ENCODE assay signal across 9 mouse cellular contexts in genomic region chr6:145125591-145126113, GRCm38 (mm10). TPM values are rescaled to one million over a fixed set of nuclear protein-coding genes. Genes with fewer than 3 reads are reported as not detected.
DNase-seq lines count a peak whose midpoint lies in the region; ATAC-seq and TF ChIP-seq lines count a peak whose summit lies in the region.
"Had no signal": no experiment of that assay in that cellular context is flagged by ENCODE, and none has a peak within 500 bp of the region (broad histone marks: within the 10 kb centered on the region; RNA-seq: fewer than 3 reads in every experiment).

No protein-coding gene starts in this region.

- peaks cover 24% of the 10 kb centered on the region for H3K4me1 ChIP-seq in forebrain, embryonic 10.5 days
- peaks cover 20% of the 10 kb centered on the region for H3K4me1 ChIP-seq in forebrain, embryonic 12.5 days
- H3K4me1 ChIP-seq in thymus, adult 2 months (replicated peaks; ENCODE audit: control insufficient read depth, insufficient read depth, low read length), result peaks cover 19% of the 10 kb centered on the region
- no peaks in the 10 kb centered on the region for H3K4me1 ChIP-seq in midbrain, embryonic 16.5 days (ENCODE audit: control insufficient read depth, insufficient read depth, low read length)

- H3K36me3 ChIP-seq in forebrain, embryonic 10.5 days (replicated peaks), result no peaks in the 10 kb centered on the region
- no peaks in the 10 kb centered on the region for H3K36me3 ChIP-seq in forebrain, embryonic 12.5 days (replicated peaks)
- H3K36me3 ChIP-seq in thymus, adult 2 months (ENCODE audit: control insufficient read depth, insufficient read depth, low read length), result no peaks in the 10 kb centered on the region; the same call in 1 of the 2 replicates
- H3K36me3 ChIP-seq in midbrain, embryonic 16.5 days (ENCODE audit: control insufficient read depth, insufficient read depth, low read length), result no peaks in the 10 kb centered on the region

- H3K4me3 ChIP-seq in forebrain, embryonic 10.5 days, result no peak overlapping the region
- H3K4me3 ChIP-seq in forebrain, embryonic 12.5 days (replicated peaks), result no peak overlapping the region
- no peak overlapping the region for H3K4me3 ChIP-seq in thymus, adult 2 months (ENCODE audit: control insufficient read depth, insufficient read depth, low read length)
- no peak overlapping the region for H3K4me3 ChIP-seq in midbrain, embryonic 16.5 days (ENCODE audit: low read depth, low read length)

- H3K9ac ChIP-seq in forebrain, embryonic 12.5 days, result no peak overlapping the region
- no peak overlapping the region for H3K9ac ChIP-seq in midbrain, embryonic 16.5 days (ENCODE audit: low read depth, low read length)

- 81% methylated on average over 7 of the region's 7 CpGs for WGBS in forebrain, embryonic 10.5 days
- WGBS in forebrain, embryonic 12.5 days, result 73% methylated on average over 7 of the region's 7 CpGs
- WGBS in thymus, adult 2 months, result 77% methylated on average over 7 of the region's 7 CpGs
- WGBS in midbrain, embryonic 16.5 days, result 53% methylated on average over 7 of the region's 7 CpGs

- no peak for DNase-seq in forebrain, embryonic 10.5 days (ENCODE audit: extremely low spot score, low spot score)
- no peak for DNase-seq in thymus, adult 2 months
- DNase-seq in thymus, postnatal 25 days, result no peak
- DNase-seq in heart, postnatal 10 days, result peak; percentile 71 to 76
- DNase-seq in left cerebral cortex, postnatal 36 days (ENCODE audit: low spot score in 2 of 2), result no peak
- no peak for DNase-seq in embryo, embryonic 10.5 days (ENCODE audit: low spot score)
- DNase-seq: retina, postnatal 1 day had no signal

- peak overlapping the region; percentile 33; the same call in 1 of the 2 replicates for H3K27ac ChIP-seq in forebrain, embryonic 10.5 days
- no peak overlapping the region for H3K27ac ChIP-seq in forebrain, embryonic 12.5 days
- H3K27ac ChIP-seq in thymus, adult 2 months (ENCODE audit: control insufficient read depth, insufficient read depth, low read length), result peak overlapping the region; percentile 27
- H3K27ac ChIP-seq in midbrain, embryonic 16.5 days (ENCODE audit: low read length), result peak overlapping the region; percentile 37; the same call in 1 of the 2 replicates

- no peak for TF ChIP-seq CTCF in thymus, adult 2 months (IDR thresholded peaks at IDR 0.05; ENCODE audit: borderline replicate concordance, control insufficient read depth, extremely low read depth, insufficient read depth, low read length, poor library complexity)

- TF ChIP-seq POLR2A in thymus, adult 2 months (IDR thresholded peaks at IDR 0.05; ENCODE audit: control insufficient read depth, extremely low read depth, insufficient read depth, low read length, poor library complexity), result no peak

- peaks cover 7% of the 10 kb centered on the region; the same call in 1 of the 2 replicates for H3K9me3 ChIP-seq in forebrain, embryonic 10.5 days
- H3K9me3 ChIP-seq in forebrain, embryonic 12.5 days, result 0 out of 2 replicates have a peak, but pooled peaks cover 6% of the 10 kb centered on the region
- no peaks in the 10 kb centered on the region for H3K9me3 ChIP-seq in midbrain, embryonic 16.5 days (replicated peaks; ENCODE audit: control insufficient read depth, low read length, poor library complexity, severe bottlenecking)

- peaks cover 14% of the 10 kb centered on the region; the same call in 1 of the 2 replicates for H3K27me3 ChIP-seq in forebrain, embryonic 10.5 days (ENCODE audit: poor library complexity, severe bottlenecking)
- H3K27me3 ChIP-seq in forebrain, embryonic 12.5 days, result 0 out of 2 replicates have a peak, but pooled peaks cover 8% of the 10 kb centered on the region
- no peaks in the 10 kb centered on the region for H3K27me3 ChIP-seq in thymus, adult 2 months (ENCODE audit: control insufficient read depth, insufficient read depth, low read length)
- H3K27me3 ChIP-seq in midbrain, embryonic 16.5 days (ENCODE audit: control insufficient read depth, insufficient read depth, low read depth, low read length), result no peaks in the 10 kb centered on the region

- intact Hi-C loops in heart, postnatal 10 days (cut with DNase I), result no loop called here
- intact Hi-C loops in left cerebral cortex, postnatal 36 days (cut with DNase I), result no loop called here

- no peak overlapping the region for H3K4me2 ChIP-seq in forebrain, embryonic 12.5 days
- H3K4me2 ChIP-seq in midbrain, embryonic 16.5 days (ENCODE audit: low read length), result no peak overlapping the region

- no peak for ATAC-seq in forebrain, embryonic 12.5 days (ENCODE audit: low FRiP score)
- no peak for ATAC-seq in midbrain, embryonic 16.5 days

RNA-seq across cellular contexts. Expression of gene Lrmp, which starts 10.2 kb away (rescaled TPM):
- 1.8 and 1.9 TPM in 2 replicates for polyA plus RNA-seq in forebrain, embryonic 10.5 days (2016; fragmentation: Nextera tagmentation; extraction: Ambion mirVana)
- 0.88 and 1.0 TPM in 2 replicates for polyA plus RNA-seq in forebrain, embryonic 12.5 days (2016; fragmentation: Nextera tagmentation; extraction: Ambion mirVana)
- polyA plus RNA-seq in thymus, adult 2 months (2012; rRNA removed), result 261 and 279 TPM in 2 replicates
- 1 to 10 TPM; 1.7 to 2.1 TPM for total RNA-seq in heart, postnatal 10 days (2021)
- polyA plus RNA-seq in midbrain, embryonic 16.5 days (2015; fragmentation: Nextera tagmentation; extraction: Ambion mirVana), result 0.61 and 0.75 TPM in 2 replicates
- 1 to 10 TPM; 2.0 to 4.3 TPM for total RNA-seq in left cerebral cortex, postnatal 36 days (2021)

RNA-seq across cellular contexts. Expression of gene Bcat1, which starts 49.7 kb away (rescaled TPM):
- polyA plus RNA-seq in forebrain, embryonic 10.5 days (2016; fragmentation: Nextera tagmentation; extraction: Ambion mirVana), result 135 and 145 TPM in 2 replicates
- 98.9 and 105 TPM in 2 replicates for polyA plus RNA-seq in forebrain, embryonic 12.5 days (2016; fragmentation: Nextera tagmentation; extraction: Ambion mirVana)
- polyA plus RNA-seq in thymus, adult 2 months (2012; rRNA removed), result 1.9 and 3.1 TPM in 2 replicates
- 1 to 10 TPM; 3.0 to 4.0 TPM for total RNA-seq in heart, postnatal 10 days (2021)
- polyA plus RNA-seq in midbrain, embryonic 16.5 days (2015; fragmentation: Nextera tagmentation; extraction: Ambion mirVana), result 104 and 106 TPM in 2 replicates
- 10 to 100 TPM; 81.0 to 83.1 TPM for total RNA-seq in left cerebral cortex, postnatal 36 days (2021)

Comparison
In these comparisons a context has a peak if more than half of its experiments do, and no peak if none do; other contexts are left out.
1. DNase-seq: peak in heart, postnatal 10 days (2 of 2); none in forebrain, embryonic 10.5 days (single experiment), thymus, adult 2 months (single experiment), thymus, postnatal 25 days (single experiment), left cerebral cortex, postnatal 36 days (0 of 2) and embryo, embryonic 10.5 days (single experiment).
2. RNA of gene Lrmp, which starts 10.2 kb away (polyA plus RNA-seq): 261 to 279 TPM in thymus, adult 2 months; 1.8 to 1.9 TPM in forebrain, embryonic 10.5 days, 0.88 to 1.0 TPM in forebrain, embryonic 12.5 days and 0.61 to 0.75 TPM in midbrain, embryonic 16.5 days; every median in the first group is over 10 times any median in the second.
3. RNA of gene Bcat1, which starts 49.7 kb away (polyA plus RNA-seq): 135 to 145 TPM in forebrain, embryonic 10.5 days, 104 to 106 TPM in midbrain, embryonic 16.5 days and 98.9 to 105 TPM in forebrain, embryonic 12.5 days; 1.9 to 3.1 TPM in thymus, adult 2 months; every median in the first group is over 10 times any median in the second.